Mouse (Mus musculus) G1E-ER4 (cell line): ENCODE data around the gene Acads. TPM values are rescaled to one million over a fixed set of nuclear protein-coding genes. Genes with fewer than 3 reads are reported as not detected.

Experiments used
- GATA1 ChIP-seq: IDR thresholded peaks from one replicate; pipeline ENCODE4 v1.8.0; 2012; ENCODE audit warnings: low read length, inconsistent platforms
- polyA plus RNA-seq: library from polyadenylated mRNA; stranded (reverse); fragments of >175 nt; gene quantifications from 2 replicates; pipeline ENCODE4 v1.2.3, GENCODE M21; 2012

Gene Acads
- 67.5 and 69.2 TPM in 2 replicates for polyA plus RNA-seq

DNA sequence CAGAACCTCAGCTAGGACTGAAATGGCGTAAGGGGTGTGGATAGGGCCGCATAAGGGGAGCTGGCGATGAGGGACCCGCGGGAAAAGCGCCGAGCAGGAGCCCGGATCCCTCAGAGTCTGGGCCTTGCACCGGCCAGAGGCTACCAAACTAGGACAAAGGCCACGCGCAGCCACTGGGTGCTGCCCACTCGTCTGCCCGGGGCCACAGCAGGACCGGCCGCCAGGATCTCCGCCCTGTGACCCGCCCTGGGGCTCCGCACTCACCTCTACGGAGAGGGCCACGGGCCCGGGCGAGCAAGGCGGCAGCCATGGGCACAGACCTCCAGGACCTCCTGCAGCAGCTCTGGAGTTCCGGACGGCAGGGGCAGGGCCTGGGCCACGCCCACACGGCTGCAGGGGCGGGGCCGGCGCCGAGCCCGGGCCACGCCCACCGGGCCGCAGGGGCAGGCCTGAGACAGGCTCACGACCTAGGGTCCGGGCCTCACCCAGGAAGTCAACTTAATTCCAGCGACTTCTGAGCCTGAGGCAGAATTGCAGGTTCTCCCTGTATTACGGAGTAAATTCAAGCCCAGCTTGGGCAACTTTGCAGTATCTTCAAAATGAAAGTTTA is at the start of gene Acads:
TSS of gene Acads (minus strand) at position 386 of the 610 bp plus-strand sequence.
- no peak for TF ChIP-seq GATA1

DNA sequence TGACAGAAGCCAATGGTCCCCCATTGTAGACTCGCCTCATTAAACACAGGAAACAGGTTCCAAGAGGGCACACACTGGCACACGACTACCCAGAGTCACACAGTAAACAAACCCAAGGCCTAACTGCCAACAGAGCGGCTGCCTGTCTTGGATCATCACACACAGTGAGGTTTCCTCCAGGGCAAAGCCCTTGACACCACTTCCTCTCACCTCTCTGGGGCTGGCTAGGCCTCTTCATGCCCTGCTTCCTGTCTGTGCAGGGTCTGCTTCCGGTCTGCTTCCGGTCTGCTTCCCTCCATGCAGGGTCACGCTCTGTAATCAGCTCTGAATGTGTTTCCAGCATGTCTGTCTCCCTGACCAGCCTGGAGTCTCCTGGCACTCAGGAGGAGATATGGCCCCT is 48.2 kb upstream of the Acads start:
- no peak for TF ChIP-seq GATA1

DNA sequence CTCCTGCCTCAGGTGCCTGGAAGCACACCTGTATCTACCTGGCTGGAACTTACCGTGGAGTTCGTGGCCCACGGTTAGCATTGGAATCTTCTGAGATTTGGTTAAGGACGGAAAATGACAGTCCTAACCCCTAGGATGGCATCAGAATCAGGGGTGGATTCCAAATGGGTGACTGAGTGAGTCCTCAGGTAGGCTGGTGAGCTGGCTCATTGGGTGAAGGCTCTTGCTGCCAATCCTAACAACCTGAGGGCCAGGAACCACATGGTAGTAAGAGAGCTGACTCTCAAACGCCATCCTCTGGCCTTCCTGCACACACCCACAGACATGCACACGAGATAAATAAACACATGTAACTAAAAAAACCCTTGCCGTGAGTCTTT is 47.7 kb upstream of the Acads start:
- no peak for TF ChIP-seq GATA1

DNA sequence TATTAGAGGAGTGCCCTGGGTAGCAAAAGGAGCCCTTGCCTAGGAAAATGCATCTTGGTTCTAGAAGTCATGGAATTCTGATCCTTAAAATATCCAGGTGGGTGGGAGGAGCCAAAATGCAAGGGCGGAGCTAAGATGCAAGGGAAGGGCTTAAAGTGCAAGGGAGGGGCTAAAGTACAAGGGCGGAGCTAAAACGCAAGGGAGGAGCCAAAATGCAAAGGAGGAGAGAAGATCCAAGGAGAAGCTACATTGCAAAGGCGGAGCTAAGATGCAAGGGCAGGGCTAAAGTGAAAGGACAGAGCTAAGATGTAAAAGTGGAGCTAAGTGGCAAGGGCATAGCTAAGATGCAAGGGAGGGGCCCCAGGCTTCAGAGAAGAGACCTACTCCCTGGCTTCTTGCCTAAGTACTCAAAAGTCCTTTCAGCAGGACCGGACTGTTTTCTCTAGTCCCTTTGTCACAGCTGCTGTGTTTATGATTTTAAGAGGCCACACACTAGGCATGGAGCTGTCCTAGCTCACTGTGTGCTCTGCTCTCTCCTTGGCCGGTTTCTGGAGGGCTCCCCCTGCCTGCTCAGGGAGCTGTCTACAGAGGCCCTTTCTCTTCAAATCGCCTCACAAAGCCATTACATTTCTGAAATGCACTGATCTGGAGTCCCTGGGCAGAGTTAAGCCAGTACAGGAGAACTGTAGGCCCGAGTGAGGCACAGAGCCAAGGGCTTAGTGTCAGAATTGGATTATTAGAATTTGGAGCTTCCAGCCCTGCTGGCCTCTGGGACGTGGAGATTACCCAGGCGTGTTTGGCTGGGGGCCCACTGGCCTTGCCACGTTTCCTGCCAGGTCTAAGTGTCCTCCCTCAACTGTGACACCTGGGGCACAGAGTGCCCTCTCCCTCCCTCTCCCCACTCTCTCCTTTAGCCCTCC is 47.0 kb upstream of the Acads start:
- no peak for TF ChIP-seq GATA1

DNA sequence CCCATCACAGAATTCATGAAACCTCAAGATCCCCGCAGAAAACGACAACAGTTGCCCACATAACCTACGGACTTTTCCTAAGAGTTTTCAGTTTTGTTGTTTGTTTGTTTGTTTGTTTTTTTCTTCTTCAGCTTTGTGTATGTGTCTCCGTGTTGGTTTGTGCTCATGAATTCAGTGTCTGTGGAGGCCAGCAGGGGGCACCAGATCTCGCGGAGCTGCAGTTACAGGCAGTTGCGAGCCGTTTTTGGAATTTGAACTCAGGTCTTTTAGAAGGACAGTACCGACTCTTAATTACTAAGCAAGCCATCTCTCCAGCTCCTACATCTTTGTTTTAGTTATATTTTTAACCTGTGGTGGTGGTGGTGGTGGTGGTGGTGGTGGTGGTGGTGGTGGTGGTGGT is 46.2 kb upstream of the Acads start:
- no peak for TF ChIP-seq GATA1

DNA sequence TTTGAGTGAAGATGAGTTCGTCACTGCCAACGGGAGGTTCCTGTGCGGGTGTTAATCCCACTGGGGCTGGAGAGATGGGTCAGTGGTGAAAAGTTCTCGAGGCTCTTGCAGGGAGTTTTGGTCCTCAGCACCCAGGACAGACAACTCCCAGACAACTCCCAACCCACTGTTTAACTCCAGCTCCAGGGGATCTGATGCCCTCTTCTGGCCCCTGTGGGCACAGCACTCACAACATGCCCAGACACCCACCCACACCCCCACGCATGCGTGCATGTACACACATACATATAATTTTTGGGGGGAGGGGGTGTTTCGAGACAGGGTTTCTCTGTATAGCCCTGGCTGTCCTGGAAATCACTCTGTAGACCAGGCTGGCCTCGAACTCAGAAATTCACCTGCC is 44.4 kb upstream of the Acads start:
- TF ChIP-seq GATA1 = no peak

DNA sequence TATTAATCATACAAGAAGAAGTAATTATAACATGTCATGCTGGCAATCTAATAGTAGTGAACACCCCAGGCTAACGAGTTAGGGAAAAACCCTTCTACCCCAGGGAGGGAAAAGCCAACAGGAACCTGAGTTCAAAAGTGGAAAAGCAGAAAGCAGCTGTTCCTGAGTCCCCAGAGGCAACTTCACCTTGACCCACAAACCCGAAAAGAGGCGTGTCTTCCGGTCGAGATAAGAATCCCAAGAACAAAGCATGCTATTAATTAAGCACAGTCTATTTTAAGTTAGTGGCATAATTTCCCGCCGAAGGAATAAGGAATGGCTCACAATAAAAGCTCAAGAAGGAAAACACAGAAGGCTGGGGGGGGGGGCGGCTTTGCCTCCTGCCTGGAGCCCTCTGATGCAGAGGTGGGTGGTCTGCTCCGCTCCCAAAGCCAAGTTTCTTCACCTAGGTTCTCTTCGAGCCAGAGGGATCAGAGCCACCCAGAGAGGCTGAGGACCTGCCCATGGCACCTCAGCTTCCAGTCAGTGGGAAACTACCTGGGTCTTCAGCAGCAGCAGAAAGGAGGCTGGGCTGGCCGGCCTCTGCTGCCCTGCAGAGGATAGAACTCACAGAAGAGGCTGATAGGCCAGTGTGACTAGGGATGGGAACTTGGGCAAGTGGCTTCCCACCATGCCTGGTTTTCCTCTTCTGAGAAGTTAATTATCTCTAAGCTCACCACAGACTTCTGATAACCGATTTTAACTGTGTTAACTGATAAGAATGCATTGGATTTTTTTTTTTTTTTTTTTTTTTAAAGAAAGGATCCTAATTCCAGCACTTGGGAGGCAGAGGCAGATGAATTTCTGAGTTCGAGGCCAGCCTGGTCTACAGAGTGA is 42.2 kb upstream of the Acads start:
- TF ChIP-seq GATA1 = no peak

DNA sequence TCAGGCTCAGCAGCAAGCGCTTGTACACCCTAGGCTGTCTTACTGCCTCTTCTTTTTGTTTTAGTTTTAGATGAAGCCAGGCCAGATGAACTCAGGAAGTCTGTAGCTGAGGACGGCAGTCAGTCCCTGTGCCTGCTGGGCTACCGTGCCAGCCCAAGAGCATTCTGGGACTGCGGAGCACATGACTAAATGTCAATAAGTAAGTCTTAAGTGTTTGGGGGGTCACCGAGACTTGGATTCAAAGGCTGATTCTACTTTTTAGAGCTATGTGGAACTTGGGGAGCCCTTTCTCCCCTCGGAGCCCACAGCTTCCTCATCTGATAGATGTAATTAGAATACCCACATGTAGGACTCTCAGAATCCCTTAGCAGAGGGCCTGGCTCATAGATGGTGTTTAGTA is 41.5 kb upstream of the Acads start:
- TF ChIP-seq GATA1 = no peak

DNA sequence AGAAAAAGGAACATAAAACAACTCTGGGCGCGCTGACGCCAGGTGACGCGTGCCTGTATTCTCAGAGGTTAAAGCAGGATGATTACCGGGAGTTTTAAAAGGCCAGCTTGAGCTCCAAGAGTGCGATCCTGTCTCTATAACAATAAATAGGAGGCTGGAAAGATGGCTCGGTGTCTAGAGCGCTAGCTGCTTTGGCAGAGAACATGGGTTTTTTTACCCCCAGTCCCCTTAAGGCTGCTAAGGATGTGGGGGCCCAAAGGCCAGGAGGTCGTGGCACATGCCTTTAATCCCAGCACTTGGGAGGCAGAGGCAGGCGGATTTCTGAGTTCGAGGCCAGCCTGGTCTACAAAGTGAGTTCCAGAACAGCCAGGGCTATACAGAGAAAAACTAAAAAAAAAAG is 40.0 kb upstream of the Acads start:
- TF ChIP-seq GATA1 = no peak

DNA sequence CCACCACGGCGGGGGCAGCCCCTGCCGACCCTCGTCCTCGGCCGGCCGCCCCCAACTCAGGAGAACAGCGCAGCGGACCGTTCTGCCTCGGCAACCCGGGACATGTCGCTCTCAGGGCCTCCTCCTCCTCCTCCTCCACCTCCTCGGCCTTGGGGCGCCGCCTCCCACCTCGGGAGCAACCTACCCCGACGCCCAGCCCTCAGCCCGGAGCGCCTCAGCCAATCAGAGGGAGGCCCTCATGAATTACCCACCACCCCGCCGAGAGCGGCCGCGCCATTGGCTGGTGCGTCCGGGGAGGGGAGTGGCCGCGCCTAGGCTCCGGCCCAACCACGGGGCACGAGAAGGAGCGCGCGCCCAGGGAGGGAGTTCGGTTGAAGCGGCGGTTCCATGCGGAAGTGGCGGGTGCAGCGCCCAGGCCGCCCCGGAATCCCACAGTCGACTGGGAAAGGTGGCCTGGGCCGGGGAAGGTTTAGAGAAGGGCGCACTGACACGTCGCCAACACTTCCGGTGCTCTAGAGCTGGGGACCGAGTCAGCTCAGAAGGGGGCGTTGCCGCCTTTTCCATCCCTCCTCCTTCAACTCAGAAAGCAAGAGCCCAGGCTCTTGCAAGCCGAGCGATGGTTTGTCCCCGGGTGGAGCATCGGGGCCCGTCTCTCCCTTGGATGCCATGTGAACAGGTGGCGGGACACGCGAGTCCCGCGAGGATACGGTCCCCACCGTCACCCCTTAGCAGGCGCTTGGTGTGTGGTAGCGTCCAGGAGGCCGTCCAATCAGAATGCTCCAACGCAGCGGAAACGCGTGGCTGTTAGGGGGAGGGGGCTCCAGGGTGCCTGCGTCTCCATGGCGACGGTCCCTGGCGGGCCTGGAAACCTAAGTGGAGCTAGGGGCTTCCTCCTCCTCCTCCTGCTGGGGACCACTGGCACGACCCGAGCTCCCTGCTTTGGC is 39.2 kb upstream of the Acads start, which contains the start of gene Mlec:
TSS of gene Mlec (minus strand) at position 140 of the 944 bp plus-strand sequence.
- no peak for TF ChIP-seq GATA1

DNA sequence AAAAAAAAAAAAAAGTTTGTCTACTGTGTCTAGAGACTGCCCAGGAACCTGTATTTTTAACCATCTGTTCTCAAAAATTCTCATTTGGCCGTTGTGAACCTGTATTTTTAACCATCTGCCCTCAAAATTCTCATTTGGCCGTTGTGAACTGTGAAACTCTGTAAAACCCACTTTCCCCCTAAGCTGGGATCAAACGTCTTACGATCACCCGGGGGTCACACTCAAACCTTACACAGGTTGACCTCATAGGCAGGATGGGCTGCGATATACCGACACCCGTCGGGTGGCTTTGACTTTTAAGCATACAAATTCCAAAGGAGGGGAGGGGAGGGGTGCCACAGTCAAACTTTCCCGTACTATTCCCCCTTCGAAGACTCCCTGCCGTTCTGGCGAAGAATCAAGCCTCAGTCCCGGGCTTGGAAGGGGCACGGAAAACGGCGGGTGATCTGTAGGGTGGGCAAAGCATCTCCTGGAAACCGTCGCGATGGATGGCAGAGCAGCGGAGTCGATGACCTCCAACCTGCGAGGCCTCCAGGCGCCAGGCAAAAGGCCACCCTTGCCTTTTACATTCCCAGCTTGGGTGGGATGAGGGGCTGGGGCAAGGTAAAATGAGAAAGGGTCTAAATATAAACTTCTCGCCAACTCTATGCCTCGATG is 37.9 kb upstream of the Acads start:
- TF ChIP-seq GATA1 = no peak

DNA sequence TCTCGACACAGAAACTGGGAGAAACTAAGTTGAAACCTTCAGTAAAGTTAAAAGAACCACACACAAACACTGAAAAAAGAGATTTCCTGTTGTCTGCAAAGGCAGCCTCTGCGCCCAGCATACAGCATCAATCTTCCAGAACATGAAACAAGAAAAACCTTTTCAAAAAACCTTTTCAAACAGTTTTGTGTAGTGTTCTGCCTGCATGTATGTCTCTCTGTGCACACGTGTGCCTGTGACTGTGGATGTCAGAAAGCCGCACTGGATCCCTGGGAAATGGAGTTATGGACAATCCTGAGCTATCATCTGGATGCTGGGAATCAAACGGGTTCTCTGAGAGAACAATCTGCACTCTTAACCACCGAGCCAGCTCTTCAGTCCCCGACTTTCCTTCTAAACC is 37.3 kb upstream of the Acads start:
- no peak for TF ChIP-seq GATA1

DNA sequence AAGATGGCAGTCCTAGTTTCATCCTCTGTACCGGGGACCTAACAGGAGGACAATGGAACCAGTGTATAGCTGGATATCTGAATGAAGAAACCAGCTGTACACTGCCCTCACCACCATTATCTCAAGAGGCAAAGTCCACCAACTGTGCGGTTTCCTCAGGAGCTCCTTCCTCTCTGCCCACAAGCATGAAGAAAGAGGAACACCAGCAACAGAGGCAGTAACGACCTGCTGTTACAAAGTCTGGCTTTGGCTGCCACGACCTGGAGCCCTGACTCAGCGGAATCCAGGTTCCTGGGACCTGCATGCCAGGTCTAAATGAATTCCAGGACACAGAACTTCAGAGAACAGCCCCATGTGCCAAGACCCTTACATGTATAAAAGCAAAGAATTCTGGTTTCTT is 36.7 kb upstream of the Acads start:
- no peak for TF ChIP-seq GATA1

DNA sequence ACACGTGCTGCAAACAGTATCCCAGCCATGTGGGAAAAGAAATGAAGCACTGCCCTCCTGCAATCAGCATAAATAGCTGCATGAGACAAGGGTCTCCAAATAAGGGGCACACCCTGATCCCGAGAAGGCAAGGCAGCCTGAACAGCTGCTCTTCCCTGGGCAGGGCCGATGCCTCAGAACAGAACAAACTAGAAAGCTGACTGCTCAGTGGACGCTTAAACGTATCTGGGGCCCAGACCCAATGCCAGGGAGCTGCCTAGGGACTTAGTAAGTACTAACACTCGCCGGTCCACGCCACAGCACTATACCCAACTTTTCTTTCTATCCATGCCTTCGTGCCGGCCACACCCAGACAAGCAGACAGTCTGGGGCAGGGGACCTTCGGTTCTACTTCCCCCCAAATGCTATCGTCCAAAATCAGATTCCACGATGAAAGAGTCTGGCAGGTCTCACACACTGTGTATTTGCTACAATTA is 36.0 kb upstream of the Acads start:
- TF ChIP-seq GATA1 = no peak
